Mouse (Mus musculus) E14TG2a.4 (cell line): ENCODE data around the gene Alpk3.
"Not testable (repeated sequence)": the region's sequence is repeated elsewhere in the genome, so short reads cannot be mapped to it uniquely, and the experiment has no call there.

Source experiments
- H3K27me3 ChIP-seq: 2 replicates; pipeline ENCODE4 v1.6.1; 2014; ENCODE audit warnings: low read length, control low read depth; ENCODE audit not compliant: insufficient read depth
- H3K36me3 ChIP-seq: 2 replicates; pipeline ENCODE4 v1.6.1; 2014; ENCODE audit warnings: low read length, control low read depth; ENCODE audit not compliant: insufficient read depth
- H3K4me1 ChIP-seq: replicated peaks from 2 replicates; pipeline ENCODE4 v1.6.1; 2014; ENCODE audit warnings: low read depth, low read length, control low read depth
- H3K4me3 ChIP-seq: replicated peaks from 2 replicates; pipeline ENCODE4 v1.5.1; 2014; ENCODE audit warnings: mild to moderate bottlenecking, low read length
- H3K9me3 ChIP-seq: 2 replicates; pipeline ENCODE4 v1.6.1; 2014; ENCODE audit warnings: low read length, control low read depth
- CTCF ChIP-seq: conservative IDR thresholded peaks from 2 replicates; pipeline ENCODE4 v1.5.1; 2014; ENCODE audit warnings: low read length
- NANOG ChIP-seq: IDR thresholded peaks from 2 replicates; pipeline ENCODE4 v1.6.1; 2014; ENCODE audit warnings: borderline replicate concordance, low read length, mixed read lengths
- POU5F1 ChIP-seq: IDR thresholded peaks from 2 replicates; pipeline ENCODE4 v1.6.1; 2014; ENCODE audit warnings: low read length, borderline replicate concordance

The Alpk3 gene

DNA sequence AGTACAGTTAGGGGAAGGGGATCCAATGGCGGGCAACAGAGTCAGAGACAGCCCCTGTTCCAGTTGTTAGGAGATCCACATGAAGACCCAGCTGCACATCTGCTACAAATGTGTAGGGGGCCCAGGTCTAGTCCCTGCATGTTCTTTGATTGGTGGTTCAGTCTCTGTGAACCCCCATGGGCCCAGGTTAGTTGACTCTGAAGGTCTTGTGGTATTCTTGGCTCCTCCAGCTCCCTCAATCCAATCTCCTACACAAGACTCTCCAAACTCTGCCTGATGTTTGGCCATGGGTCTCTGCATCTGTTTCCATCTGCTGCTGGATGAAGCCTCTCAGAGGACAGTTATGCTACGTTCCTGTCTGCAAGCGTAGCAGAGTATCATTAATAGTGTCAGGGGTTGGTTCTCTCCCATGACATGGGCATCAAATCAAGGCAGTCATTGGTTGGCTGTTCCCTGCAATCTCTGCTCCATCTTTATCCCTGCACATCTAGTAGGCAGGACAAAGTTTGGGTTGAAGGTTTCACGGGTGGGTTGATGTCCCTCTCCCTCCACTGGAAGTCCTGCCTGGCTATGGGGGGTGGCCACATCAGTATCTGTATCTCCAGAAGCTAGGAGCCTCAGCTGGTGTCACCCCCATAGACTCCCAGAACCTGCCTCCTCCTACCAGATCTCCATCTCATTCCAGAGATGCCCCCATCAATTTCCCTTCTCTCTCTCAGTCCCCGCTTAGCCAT lies 82.4 kb downstream of the Alpk3 start:
- Histone ChIP-seq H3K4me3 (no peak overlapping the region), H3K9me3 (no peaks in the 10 kb centered on the region), H3K36me3 (peaks cover 15% of the 10 kb centered on the region), H3K4me1 (peaks cover 81% of the 10 kb centered on the region), H3K27me3 (no peaks in the 10 kb centered on the region)
- TF ChIP-seq POU5F1: no peak

DNA sequence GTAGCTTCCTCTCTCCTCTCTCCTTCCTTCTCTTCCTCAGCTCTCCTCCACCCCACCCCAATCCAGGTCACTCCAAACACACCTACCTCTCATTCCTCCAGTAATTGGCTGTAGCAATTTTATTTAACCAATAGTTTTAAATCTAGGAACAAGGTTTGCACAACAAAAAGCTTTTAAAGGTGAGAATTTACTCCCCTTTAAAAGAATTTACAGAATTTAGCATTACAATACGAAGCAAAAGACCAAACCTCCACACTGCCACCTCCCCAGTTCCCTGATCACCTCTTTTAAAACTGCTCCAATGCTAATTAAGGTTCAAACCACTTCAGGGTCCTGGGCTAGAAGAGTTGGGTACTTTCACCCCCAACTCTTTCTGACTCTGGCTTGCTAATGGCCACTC lies 84.1 kb downstream of the Alpk3 start:
- Histone ChIP-seq H3K4me1 (peaks cover 88% of the 10 kb centered on the region), H3K27me3 (no peaks in the 10 kb centered on the region), H3K9me3 (no peaks in the 10 kb centered on the region), H3K36me3 (peaks cover 32% of the 10 kb centered on the region), H3K4me3 (peak overlapping the region; percentile 84)
- TF ChIP-seq POU5F1 (no peak; the same call in 1 of the 2 replicates), CTCF (no peak), NANOG (no peak)

DNA sequence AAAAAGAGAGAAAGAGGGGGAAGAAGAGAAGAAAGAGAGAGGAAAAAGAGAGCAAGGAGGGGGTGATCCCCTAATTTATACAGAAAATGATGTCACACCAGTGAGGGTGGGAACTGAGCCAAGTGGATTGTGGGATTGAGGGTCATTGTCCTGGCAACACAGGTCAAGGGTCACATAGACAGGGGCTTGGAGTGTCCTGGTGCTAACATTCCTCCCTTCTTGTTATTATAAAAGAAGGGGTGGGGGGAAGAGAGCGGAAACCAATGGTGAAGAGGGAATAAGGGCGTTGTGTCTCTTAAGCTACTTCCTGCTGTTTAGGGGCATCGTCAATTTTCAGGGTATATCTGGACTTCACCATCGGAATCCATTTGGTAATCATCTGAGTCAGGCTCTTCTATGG lies 85.7 kb downstream of the Alpk3 start:
- peak overlapping the region; percentile 84 for H3K4me3 ChIP-seq
- H3K27me3 ChIP-seq, H3K9me3 ChIP-seq: not testable (repeated sequence)
- peaks cover 82% of the 10 kb centered on the region for H3K4me1 ChIP-seq
- H3K36me3 ChIP-seq: peaks cover 39% of the 10 kb centered on the region

DNA sequence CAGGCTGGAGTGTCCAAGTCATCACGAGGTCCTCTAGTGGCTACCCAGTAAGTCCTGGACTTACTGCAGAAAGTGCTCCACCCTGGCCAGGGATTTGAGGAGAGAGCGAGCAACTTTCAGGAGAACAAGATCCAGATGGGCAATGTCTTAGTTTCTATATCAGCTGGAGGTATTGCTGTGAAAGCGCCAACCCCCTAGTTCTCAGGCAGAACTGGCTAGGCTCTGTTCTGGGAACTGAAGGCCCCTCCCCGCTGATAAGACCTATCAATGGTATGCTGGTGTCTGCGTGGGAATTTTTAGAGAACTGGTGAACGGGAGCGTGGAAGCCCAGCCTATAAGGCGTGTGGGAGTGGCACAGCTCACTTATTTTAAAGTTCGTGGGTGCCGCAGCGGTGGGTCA lies 92.4 kb downstream of the Alpk3 start:
- peaks cover 52% of the 10 kb centered on the region for H3K36me3 ChIP-seq
- H3K9me3 ChIP-seq: no peaks in the 10 kb centered on the region
- H3K27me3 ChIP-seq: no peaks in the 10 kb centered on the region
- peak overlapping the region; percentile 85 for H3K4me3 ChIP-seq
- TF ChIP-seq NANOG (no peak), POU5F1 (no peak), CTCF (no peak)
- peaks cover 65% of the 10 kb centered on the region for H3K4me1 ChIP-seq

DNA sequence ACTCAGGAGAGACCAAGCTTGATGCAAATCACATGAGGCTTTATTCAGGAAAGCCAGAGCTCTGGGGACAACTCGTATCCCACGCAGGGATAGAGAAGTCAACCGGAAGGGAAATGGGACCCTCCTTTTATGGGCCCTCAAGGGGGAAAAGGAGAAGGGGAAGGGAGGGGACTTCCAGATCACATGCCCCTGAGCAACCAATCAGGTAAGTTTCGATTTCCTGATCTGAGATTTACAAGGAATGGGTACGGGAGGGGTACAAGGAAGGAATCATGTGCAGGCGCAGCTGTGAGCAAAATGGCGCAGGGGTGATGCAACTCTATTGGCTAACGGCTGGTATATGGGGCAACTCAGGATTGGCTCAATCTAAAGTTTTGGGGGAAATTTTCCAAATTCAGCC lies 93.8 kb downstream of the Alpk3 start:
- peaks cover 51% of the 10 kb centered on the region for H3K36me3 ChIP-seq
- peaks cover 60% of the 10 kb centered on the region for H3K4me1 ChIP-seq
- no peak for TF ChIP-seq POU5F1
- no peak for TF ChIP-seq CTCF
- TF ChIP-seq NANOG: no peak
- peak overlapping the region; percentile 85 for H3K4me3 ChIP-seq
- H3K27me3 ChIP-seq: no peaks in the 10 kb centered on the region
- no peaks in the 10 kb centered on the region for H3K9me3 ChIP-seq

DNA sequence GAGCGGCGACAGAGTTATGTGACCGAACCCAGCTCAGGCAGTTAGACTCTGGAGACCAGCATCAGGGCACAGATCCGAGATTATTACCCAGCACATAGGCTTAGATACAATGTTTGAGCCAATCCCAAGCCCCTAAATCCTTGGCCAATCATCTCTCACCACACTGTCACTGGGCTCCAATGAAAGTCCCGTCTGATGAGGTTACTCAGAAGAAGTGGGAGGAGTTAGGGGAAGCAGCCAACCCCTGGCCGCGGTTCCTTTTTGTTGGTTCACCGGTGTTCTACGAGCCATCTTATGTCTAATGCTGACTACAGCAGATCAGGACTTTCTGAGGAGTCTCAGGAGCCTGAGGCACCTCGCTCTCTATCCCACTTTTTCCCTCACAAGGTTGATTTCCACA lies 94.9 kb downstream of the Alpk3 start:
- Histone ChIP-seq H3K36me3 (peaks cover 51% of the 10 kb centered on the region), H3K4me3 (peak overlapping the region; percentile 85), H3K4me1 (peaks cover 56% of the 10 kb centered on the region), H3K9me3 (no peaks in the 10 kb centered on the region), H3K27me3 (no peaks in the 10 kb centered on the region)
- TF ChIP-seq CTCF (no peak), NANOG (no peak), POU5F1 (no peak)

DNA sequence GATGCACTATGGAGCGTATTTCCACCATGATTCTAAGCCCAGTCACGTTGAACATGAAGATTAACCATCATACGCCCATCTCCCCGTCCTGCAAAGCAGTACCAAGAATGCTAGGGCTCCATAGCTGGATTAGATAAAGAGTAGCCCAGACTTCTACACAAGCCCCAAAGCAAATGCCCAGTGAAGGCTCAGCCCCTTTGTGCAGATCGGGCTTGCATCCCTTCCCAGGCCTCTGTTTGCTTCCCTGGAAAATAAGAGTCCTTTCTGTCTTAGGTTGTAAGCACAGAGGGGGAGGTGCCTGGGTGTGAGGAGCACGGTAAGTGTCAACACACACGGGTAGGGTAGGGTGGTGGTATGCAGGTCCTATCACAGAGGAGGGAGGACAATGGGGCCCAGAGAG lies 95.4 kb downstream of the Alpk3 start:
- no peak for TF ChIP-seq CTCF
- Histone ChIP-seq H3K4me1 (peaks cover 60% of the 10 kb centered on the region), H3K36me3 (peaks cover 56% of the 10 kb centered on the region), H3K27me3 (no peaks in the 10 kb centered on the region), H3K9me3 (no peaks in the 10 kb centered on the region), H3K4me3 (peak overlapping the region; percentile 85)

DNA sequence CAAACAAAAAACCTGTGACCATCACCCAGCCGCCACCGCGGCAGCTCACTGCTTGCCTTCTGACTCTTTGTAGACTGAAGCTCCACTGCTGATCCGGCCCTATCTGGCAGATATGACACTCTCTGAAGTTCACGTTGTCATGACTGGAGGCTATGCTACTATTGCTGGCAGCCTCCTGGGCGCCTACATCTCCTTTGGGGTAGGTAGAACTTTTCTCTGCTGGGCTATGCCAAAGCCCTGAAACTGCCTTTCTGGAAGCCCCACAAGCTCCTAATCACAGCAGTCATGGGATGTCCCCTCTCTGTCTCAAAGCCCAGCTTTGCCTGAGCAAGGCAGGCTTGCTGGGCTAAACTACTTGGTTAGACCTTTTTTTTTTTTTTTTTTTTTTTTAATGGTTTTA lies 95.9 kb downstream of the Alpk3 start:
- Histone ChIP-seq H3K4me3 (no peak overlapping the region), H3K9me3 (no peaks in the 10 kb centered on the region), H3K36me3 (peaks cover 61% of the 10 kb centered on the region), H3K27me3 (no peaks in the 10 kb centered on the region), H3K4me1 (peaks cover 64% of the 10 kb centered on the region)
- TF ChIP-seq CTCF: no peak
- TF ChIP-seq NANOG: no peak
- TF ChIP-seq POU5F1: no peak

DNA sequence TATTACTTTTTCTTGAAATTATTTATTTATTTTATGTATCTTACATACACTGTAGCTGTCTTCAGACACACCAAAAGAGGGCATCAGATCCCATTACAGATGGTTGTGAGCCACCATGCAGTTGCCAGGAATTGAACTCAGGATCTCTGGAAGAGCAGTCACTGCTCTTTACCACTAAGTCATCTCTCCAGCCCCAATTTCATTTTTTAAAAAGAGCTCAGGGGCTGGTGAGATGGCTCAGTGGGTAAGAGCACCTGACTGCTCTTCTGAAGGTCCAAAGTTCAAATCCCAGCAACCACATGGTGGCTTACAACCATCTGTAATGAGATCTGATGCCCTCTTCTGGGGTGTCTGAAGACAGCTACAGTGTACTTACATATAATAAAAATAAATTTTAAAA lies 96.8 kb downstream of the Alpk3 start:
- H3K36me3 ChIP-seq: peaks cover 70% of the 10 kb centered on the region

More for the DNA sequence above, 96.8 kb downstream of the Alpk3 start:
- not testable (repeated sequence) for H3K4me3 ChIP-seq, H3K27me3 ChIP-seq, H3K9me3 ChIP-seq
- peaks cover 71% of the 10 kb centered on the region for H3K4me1 ChIP-seq
